Mouse (Mus musculus) neural tube, embryonic 15.5 days (tissue): ENCODE measurements around the gene Gm45062. TPM values are rescaled to one million over a fixed set of nuclear protein-coding genes. Genes with fewer than 3 reads are reported as not detected.

Experiments used
- ATAC-seq: fragments of 200-750 bp; cut with Nextera tagmentation; 2 replicates; pipeline ENCODE4 v1.8.0; 2017; ENCODE audit warnings: mild to moderate bottlenecking, moderate TSS enrichment, moderate library complexity; ENCODE audit not compliant: low FRiP score
- H3K27ac ChIP-seq: fragments of 300-500 bp; sonication (generic); replicated peaks from 2 replicates; pipeline ENCODE4 v1.5.1; 2015; ENCODE audit warnings: mild to moderate bottlenecking, inconsistent platforms
- H3K27me3 ChIP-seq: fragments of 300-500 bp; sonication (generic); replicated peaks from 2 replicates; pipeline ENCODE4 v1.6.1; 2015; ENCODE audit warnings: inconsistent platforms
- H3K36me3 ChIP-seq: fragments of 300-500 bp; sonication (generic); 2 replicates; pipeline ENCODE4 v1.6.1; 2015; ENCODE audit warnings: inconsistent platforms
- H3K4me1 ChIP-seq: fragments of 300-500 bp; sonication (generic); 2 replicates; pipeline ENCODE4 v1.6.1; 2015; ENCODE audit warnings: inconsistent platforms
- H3K4me2 ChIP-seq: fragments of 300-500 bp; sonication (generic); 2 replicates; pipeline ENCODE4 v1.6.1; 2015; ENCODE audit warnings: inconsistent platforms, mild to moderate bottlenecking, moderate library complexity
- H3K4me3 ChIP-seq: fragments of 300-500 bp; sonication (generic); replicated peaks from 2 replicates; pipeline ENCODE4 v1.5.1; 2015; ENCODE audit warnings: mild to moderate bottlenecking, inconsistent platforms
- H3K9ac ChIP-seq: fragments of 300-500 bp; sonication (generic); replicated peaks from 2 replicates; pipeline ENCODE4 v1.6.1; 2015; ENCODE audit warnings: mild to moderate bottlenecking, inconsistent platforms
- H3K9me3 ChIP-seq: fragments of 300-500 bp; sonication (generic); replicated peaks from 2 replicates; pipeline ENCODE4 v1.6.1; 2016; ENCODE audit warnings: inconsistent platforms
- WGBS: fragments of 180-500 bp; shearing (Covaris S2); methylation state at CpG from one replicate; pipeline ENCODE4 v1.1.7; 2015; ENCODE audit warnings: mixed read lengths; 5-methylcytosine and 5-hydroxymethylcytosine counted together
- polyA plus RNA-seq: library from polyadenylated mRNA; unstranded; fragments of >200 nt; fragmentation: Nextera tagmentation; extraction: Ambion mirVana; gene quantifications from 2 replicates; pipeline ENCODE4 v1.2.1, GENCODE M21; 2015

Gene Gm45062
- polyA plus RNA-seq, 1 experiment from 2014 or later, result 9.4 TPM

- Histone ChIP-seq H3K27ac (no peak overlapping the region), H3K9ac (no peak overlapping the region), H3K4me1 (0 out of 2 replicates have a peak, but pooled peaks cover 3% of the 10 kb centered on the region), H3K4me2 (no peak overlapping the region), H3K9me3 (no peaks in the 10 kb centered on the region), H3K27me3 (no peaks in the 10 kb centered on the region), H3K36me3 (no peaks in the 10 kb centered on the region), H3K4me3 (no peak overlapping the region)
- 69% methylated on average over 1 of the region's 1 CpGs for WGBS
- no peak for ATAC-seq
Measured at GRCm38 (mm10) chr6:8465388-8465787, 206.1 kb downstream of the Gm45062 start.

GRCm38 (mm10) chr6:8465985-8466384 lies 206.7 kb downstream of the Gm45062 start:
- H3K9ac ChIP-seq, result no peak overlapping the region
- H3K4me3 ChIP-seq, result no peak overlapping the region
- no peaks in the 10 kb centered on the region for H3K9me3 ChIP-seq
- no peaks in the 10 kb centered on the region for H3K36me3 ChIP-seq
- H3K4me1 ChIP-seq, result 0 out of 2 replicates have a peak, but pooled peaks cover 3% of the 10 kb centered on the region
- no peak for ATAC-seq
- H3K27me3 ChIP-seq, result no peaks in the 10 kb centered on the region
- H3K27ac ChIP-seq, result no peak overlapping the region
- WGBS, result 90% methylated on average over 5 of the region's 5 CpGs
- no peak overlapping the region for H3K4me2 ChIP-seq

- H3K27ac ChIP-seq, result no peak overlapping the region
- no peaks in the 10 kb centered on the region for H3K9me3 ChIP-seq
- no peak overlapping the region for H3K4me3 ChIP-seq
- H3K9ac ChIP-seq, result no peak overlapping the region
- WGBS, result 36% methylated on average over 10 of the region's 10 CpGs
- no peak overlapping the region for H3K4me2 ChIP-seq
- H3K36me3 ChIP-seq, result no peaks in the 10 kb centered on the region
- H3K27me3 ChIP-seq, result no peaks in the 10 kb centered on the region
- H3K4me1 ChIP-seq, result 0 out of 2 replicates have a peak, but pooled peaks cover 3% of the 10 kb centered on the region
- no peak for ATAC-seq
Measured at GRCm38 (mm10) chr6:8467667-8468337, 208.6 kb downstream of the Gm45062 start.

- Histone ChIP-seq H3K27ac (no peak overlapping the region), H3K4me3 (no peak overlapping the region), H3K36me3 (no peaks in the 10 kb centered on the region), H3K27me3 (no peaks in the 10 kb centered on the region), H3K4me1 (0 out of 2 replicates have a peak, but pooled peaks cover 3% of the 10 kb centered on the region), H3K9ac (no peak overlapping the region), H3K4me2 (no peak overlapping the region), H3K9me3 (no peaks in the 10 kb centered on the region)
- ATAC-seq, result no peak
- 96% methylated on average over 3 of the region's 3 CpGs for WGBS
Measured at GRCm38 (mm10) chr6:8469918-8470317, 210.7 kb downstream of the Gm45062 start.

GRCm38 (mm10) chr6:8472125-8472524 lies 212.9 kb downstream of the Gm45062 start:
- Histone ChIP-seq H3K4me3 (no peak overlapping the region), H3K27ac (no peak overlapping the region), H3K4me1 (0 out of 2 replicates have a peak, but pooled peaks cover 3% of the 10 kb centered on the region), H3K4me2 (no peak overlapping the region), H3K36me3 (no peaks in the 10 kb centered on the region), H3K9me3 (no peaks in the 10 kb centered on the region), H3K9ac (no peak overlapping the region), H3K27me3 (no peaks in the 10 kb centered on the region)
- WGBS, result 99% methylated on average over 3 of the region's 3 CpGs
- no peak for ATAC-seq

- Histone ChIP-seq H3K9ac (no peak overlapping the region), H3K27me3 (no peaks in the 10 kb centered on the region), H3K4me1 (0 out of 2 replicates have a peak, but pooled peaks cover 3% of the 10 kb centered on the region), H3K9me3 (no peaks in the 10 kb centered on the region), H3K36me3 (no peaks in the 10 kb centered on the region), H3K27ac (no peak overlapping the region), H3K4me2 (no peak overlapping the region), H3K4me3 (no peak overlapping the region)
- ATAC-seq, result no peak
- 85% methylated on average over 5 of the region's 5 CpGs for WGBS
Measured at GRCm38 (mm10) chr6:8472915-8473314, 213.7 kb downstream of the Gm45062 start.

GRCm38 (mm10) chr6:8473498-8473897 lies 214.2 kb downstream of the Gm45062 start:
- H3K36me3 ChIP-seq, result no peaks in the 10 kb centered on the region
- no peak overlapping the region for H3K4me3 ChIP-seq
- no peak overlapping the region for H3K9ac ChIP-seq
- no peak overlapping the region for H3K27ac ChIP-seq
- 61% methylated on average over 5 of the region's 5 CpGs for WGBS
- H3K27me3 ChIP-seq, result no peaks in the 10 kb centered on the region
- no peaks in the 10 kb centered on the region for H3K9me3 ChIP-seq
- no peaks in the 10 kb centered on the region for H3K4me1 ChIP-seq
- no peak for ATAC-seq
- H3K4me2 ChIP-seq, result no peak overlapping the region

GRCm38 (mm10) chr6:8474316-8474715 lies 215.1 kb downstream of the Gm45062 start:
- Histone ChIP-seq H3K27ac (no peak overlapping the region), H3K9me3 (no peaks in the 10 kb centered on the region), H3K36me3 (no peaks in the 10 kb centered on the region), H3K4me3 (no peak overlapping the region), H3K4me2 (no peak overlapping the region), H3K9ac (no peak overlapping the region), H3K27me3 (no peaks in the 10 kb centered on the region), H3K4me1 (no peaks in the 10 kb centered on the region)
- ATAC-seq, result no peak
- 86% methylated on average over 3 of the region's 3 CpGs for WGBS

- H3K27ac ChIP-seq, result no peak overlapping the region
- no peaks in the 10 kb centered on the region for H3K27me3 ChIP-seq
- H3K36me3 ChIP-seq, result no peaks in the 10 kb centered on the region
- no peak overlapping the region for H3K9ac ChIP-seq
- ATAC-seq, result no peak
- 89% methylated on average over 4 of the region's 4 CpGs for WGBS
- no peak overlapping the region for H3K4me3 ChIP-seq
- H3K9me3 ChIP-seq, result no peaks in the 10 kb centered on the region
- H3K4me2 ChIP-seq, result no peak overlapping the region
- no peaks in the 10 kb centered on the region for H3K4me1 ChIP-seq
Measured at GRCm38 (mm10) chr6:8474820-8475219, 215.6 kb downstream of the Gm45062 start.

- Histone ChIP-seq H3K27me3 (no peaks in the 10 kb centered on the region), H3K36me3 (no peaks in the 10 kb centered on the region), H3K9ac (no peak overlapping the region), H3K9me3 (no peaks in the 10 kb centered on the region), H3K4me3 (no peak overlapping the region), H3K27ac (no peak overlapping the region), H3K4me1 (no peaks in the 10 kb centered on the region), H3K4me2 (no peak overlapping the region)
- no peak for ATAC-seq
- 47% methylated on average over 1 of the region's 1 CpGs for WGBS
Measured at GRCm38 (mm10) chr6:8479176-8479575, 219.9 kb downstream of the Gm45062 start.

GRCm38 (mm10) chr6:8484437-8485275 lies 225.4 kb downstream of the Gm45062 start:
- no peak overlapping the region for H3K4me3 ChIP-seq
- ATAC-seq, result no peak

More at GRCm38 (mm10) chr6:8484437-8485275, 225.4 kb downstream of the Gm45062 start:
- Histone ChIP-seq H3K9me3 (no peaks in the 10 kb centered on the region), H3K4me1 (peaks cover 13% of the 10 kb centered on the region), H3K27ac (no peak overlapping the region), H3K36me3 (no peaks in the 10 kb centered on the region), H3K9ac (no peak overlapping the region), H3K4me2 (no peak overlapping the region), H3K27me3 (no peaks in the 10 kb centered on the region)
- WGBS, result 95% methylated on average over 17 of the region's 17 CpGs
